Mouse (Mus musculus): ENCODE data around the gene Atxn3.

DNA sequence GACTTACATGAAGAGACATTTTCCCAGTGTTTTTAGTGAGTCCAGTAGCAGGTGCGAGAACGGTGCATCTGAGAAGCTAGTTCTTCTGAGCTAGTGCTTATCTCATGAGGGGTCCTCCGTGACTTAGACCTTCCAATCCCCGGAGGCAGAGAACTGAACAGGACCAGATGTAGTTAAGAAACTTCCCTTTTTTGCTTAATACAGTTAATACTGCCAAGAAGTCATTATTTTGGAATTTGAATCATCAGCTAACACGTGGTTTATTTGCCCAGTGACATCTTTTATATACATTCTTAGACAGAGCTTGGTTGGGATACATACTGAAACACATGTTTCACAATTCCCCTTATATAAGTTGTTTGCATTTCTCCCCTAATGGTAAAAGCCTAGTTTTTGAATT is 40.9 kb upstream of the Atxn3 start:
- no peak for TF ChIP-seq CTCF (IDR thresholded peaks at IDR 0.05; ENCODE audit: low read depth, low read length)
- TF ChIP-seq POLR2A (IDR thresholded peaks at IDR 0.05; ENCODE audit: insufficient read depth, low read length): no peak
